Mouse (Mus musculus): ENCODE results near the gene Atp6v1d.

Atp6v1d gene

DNA sequence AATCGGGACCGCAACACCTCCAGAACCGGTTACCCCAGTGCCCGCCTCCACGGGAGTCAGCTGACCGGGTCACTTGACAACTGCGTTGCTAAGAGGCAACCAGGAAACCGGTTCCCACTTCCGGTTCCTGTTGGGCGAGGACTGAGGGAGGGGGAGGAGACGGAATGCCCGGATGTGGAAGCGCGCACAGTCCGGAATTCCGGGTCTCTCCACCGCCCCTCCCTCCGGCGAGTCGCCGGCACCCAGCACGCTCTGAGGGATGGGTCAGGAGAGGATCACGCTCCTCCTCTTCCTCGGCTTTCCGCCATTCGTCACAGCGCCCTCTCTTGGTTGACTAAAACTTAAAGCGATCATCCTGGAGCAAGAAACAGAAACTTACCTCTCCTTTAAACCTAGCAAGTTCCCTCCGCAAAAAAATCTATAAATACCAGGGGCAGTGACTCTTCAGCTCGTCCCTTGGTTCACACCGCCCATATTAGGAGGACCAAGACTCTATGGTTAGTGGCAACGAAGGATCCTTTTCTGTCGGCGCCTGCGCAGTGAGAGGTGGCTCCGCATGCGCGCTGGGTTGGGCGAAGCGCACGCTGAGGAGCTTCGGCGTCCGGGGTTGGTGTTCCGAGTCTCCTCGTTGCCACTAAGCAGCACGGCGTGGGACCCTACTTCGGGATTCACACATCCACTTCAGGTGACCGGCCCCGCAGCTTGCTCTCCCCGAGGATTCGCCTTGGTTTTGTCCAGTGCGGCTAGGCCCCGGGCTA, at the start of gene Atp6v1d, which contains the start of gene Eif2s1:
TSS of gene Atp6v1d (minus strand) at position 143 of the 758 bp plus-strand sequence.
TSS of gene Eif2s1 (plus strand) at position 324 of the 758 bp plus-strand sequence.
- DNase-seq (ENCODE audit: extremely low spot score, low spot score), result peak; percentile 100

GRCm38 (mm10) chr12:78910684-78911461, 49.4 kb upstream of the Atp6v1d start:
- peak; percentile 26 for DNase-seq (ENCODE audit: extremely low spot score, low spot score)

DNA sequence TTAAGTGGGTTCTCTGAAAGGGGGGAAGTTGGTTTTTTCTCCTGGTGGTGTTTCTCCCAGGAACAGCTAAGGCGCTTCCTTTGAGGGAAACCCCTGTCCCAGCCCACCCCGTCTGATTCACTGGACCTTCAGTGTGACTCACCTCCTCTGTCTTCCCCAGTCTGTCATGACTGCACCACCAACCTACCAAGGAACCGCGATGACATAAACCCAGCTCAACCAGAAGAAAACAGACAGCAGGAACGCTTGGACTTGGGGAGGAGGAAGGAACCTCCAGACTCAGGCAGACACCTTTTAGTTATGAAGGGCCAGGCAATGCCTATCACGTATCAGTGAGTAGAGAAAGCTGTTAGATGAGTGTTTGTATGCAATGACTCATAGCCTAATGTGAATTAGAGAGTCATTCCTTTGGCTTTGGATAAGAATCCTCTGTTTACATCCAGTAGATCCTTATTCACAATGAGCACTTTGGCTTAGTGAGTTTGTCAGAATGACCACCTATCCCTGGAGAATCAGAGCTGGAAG, 46.7 kb upstream of the Atp6v1d start:
- DNase-seq (ENCODE audit: extremely low spot score, low spot score), result no peak

DNA sequence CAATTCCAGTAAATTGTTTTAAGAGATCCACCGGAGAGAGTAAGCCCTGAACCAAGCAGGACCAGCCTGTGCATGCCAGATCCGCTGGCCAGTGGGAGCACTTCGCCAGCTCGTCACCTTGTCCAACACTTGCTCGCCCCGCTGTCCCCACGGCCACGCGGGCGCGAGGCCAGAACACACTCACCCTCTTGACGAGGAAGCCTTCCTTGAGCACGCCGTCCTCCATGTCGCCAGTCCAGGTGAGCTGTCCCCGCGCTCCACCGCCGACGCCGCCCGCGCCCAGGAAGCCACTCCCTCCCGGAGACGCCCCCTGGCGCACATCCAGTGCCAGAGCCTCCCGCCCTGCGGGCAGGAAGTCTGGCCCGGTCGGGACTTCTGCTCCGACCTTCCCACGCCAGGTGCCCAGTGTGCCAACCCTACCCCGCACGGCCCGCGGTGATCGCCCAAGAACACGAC, 45.3 kb upstream of the Atp6v1d start, which contains the start of gene Plek2:
TSS of gene Plek2 (minus strand) at position 258 of the 456 bp plus-strand sequence.
- peak; percentile 64 for DNase-seq (ENCODE audit: extremely low spot score, low spot score)

DNA sequence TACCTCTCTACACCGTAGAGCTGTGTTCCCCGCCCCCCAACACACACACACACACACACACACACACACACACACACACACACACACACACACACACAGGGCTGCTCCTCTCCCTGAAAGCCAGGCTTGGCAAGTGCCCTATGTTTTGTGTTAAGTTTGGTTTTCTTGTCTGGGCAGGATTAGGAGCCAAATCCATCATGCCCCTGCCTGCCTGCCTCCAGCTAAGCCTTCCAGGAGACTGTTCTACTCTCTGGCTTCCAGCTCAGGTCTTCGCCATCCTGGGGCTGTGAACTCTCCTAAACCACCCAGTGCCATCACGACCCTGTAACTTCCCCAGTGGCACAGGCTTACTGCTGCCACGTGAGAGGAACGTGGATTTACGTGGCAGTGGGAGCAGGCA, 43.1 kb upstream of the Atp6v1d start:
- DNase-seq (ENCODE audit: extremely low spot score, low spot score), result no peak

DNA sequence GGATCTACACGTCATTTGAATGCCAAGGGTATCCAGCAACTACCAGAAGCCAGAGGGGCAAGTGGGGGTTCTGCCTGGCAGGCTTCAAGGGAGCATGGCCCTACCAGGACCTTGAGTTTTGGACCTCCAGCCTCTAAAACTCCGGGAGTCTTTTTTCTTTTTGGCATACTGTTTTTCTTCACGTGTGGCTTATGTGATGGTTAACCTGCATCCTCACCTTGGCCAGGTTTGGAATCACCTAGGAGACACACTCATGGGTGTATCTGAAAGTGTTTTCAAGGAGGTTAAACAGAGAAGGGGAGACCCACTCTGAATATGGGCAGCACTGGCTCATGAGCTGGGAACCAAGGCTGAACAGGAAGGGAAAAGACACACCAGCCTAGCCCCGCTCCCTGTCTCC, 41.9 kb upstream of the Atp6v1d start:
- no peak for DNase-seq (ENCODE audit: extremely low spot score, low spot score)

- DNase-seq (ENCODE audit: extremely low spot score, low spot score), result no peak
These were observed 40.0 kb upstream of the Atp6v1d start for GRCm38 (mm10) chr12:78901467-78901866.

DNA sequence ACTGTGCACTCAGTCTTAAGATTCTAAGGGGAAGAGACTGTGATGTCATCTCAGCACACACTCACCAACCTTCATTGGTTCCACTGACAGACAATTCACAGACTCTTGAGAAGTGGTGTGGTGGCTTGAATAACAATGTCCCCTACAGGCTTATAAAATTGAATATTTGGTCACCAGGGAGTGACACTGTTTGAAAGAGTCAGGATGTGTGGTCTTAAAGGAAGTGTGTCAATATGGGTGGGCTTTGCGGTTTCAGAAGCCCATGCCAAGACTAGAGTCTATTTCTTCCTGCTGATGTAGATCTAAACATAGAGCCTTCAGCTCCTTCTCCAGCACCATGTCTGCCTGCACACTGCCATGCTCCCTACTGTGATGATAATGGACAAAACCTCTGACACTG, 36.4 kb upstream of the Atp6v1d start:
- no peak for DNase-seq (ENCODE audit: extremely low spot score, low spot score)

GRCm38 (mm10) chr12:78891149-78891548, 29.7 kb upstream of the Atp6v1d start:
- no peak for DNase-seq (ENCODE audit: extremely low spot score, low spot score)

GRCm38 (mm10) chr12:78890062-78890461, 28.6 kb upstream of the Atp6v1d start:
- DNase-seq (ENCODE audit: extremely low spot score, low spot score), result no peak

DNA sequence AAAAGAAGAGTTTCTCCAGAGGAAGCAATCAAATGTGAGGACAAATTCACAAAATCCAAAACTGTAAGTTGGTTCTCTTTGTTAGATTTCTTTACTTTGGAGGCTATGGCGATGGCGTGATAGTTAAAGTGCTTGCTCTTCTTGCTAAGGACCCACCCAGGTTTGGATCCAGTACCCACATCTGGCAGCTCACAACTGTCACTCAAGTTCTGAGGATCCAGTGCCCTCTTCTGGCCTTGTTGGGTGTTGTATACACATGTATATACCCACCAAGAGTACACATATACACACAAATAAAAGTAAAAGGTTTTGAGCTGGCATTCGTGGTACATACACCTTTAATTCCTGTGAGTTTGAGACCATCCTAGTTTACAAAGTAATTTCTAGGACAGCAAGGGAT, 13.1 kb upstream of the Atp6v1d start:
- no peak for DNase-seq (ENCODE audit: extremely low spot score, low spot score)

GRCm38 (mm10) chr12:78868115-78868514, 6.7 kb upstream of the Atp6v1d start:
- no peak for DNase-seq (ENCODE audit: extremely low spot score, low spot score)

DNA sequence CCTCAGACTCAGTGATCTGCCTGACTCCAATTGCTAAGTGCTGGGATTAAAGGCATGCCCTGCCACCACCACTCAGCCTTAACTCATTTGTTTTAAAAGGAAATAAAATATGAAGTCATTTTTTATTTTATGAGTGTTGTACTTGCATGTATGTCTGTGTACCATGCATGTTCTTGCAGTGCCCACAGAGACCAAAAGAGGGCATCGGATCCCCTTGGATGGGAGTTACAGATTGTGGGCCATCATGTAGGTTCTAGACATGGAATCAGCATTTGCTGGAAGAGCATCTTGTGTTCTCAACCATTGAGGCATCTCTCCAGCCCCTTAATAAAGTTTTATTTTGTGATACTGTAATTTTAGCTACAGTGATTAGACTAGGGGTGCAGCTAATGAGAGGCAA, 4.0 kb upstream of the Atp6v1d start:
- no peak for DNase-seq (ENCODE audit: extremely low spot score, low spot score)

GRCm38 (mm10) chr12:78862254-78862730, 854 bp upstream of the Atp6v1d start:
- no peak for DNase-seq (ENCODE audit: extremely low spot score, low spot score)

- no peak for DNase-seq (ENCODE audit: extremely low spot score, low spot score)
These were observed 430 bp downstream of the Atp6v1d start for GRCm38 (mm10) chr12:78860921-78861495.

DNA sequence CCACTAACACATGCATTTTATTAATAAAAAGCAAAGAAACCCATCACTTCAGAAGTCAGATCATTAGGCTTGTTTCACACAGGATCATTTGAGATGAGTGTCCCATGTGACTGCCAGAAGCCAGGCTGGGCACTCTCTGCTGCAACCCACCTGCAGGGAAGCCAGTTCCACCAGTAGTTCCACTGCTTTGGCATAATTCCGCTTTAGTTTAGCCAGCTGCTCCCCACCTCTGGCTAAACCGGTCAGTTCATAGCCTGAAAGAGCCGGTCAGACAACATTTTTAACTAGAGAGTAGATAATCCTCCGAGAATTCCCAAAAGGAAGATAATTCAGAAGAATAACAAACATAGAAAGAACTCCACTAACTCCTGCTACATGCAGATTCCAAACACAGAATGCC, 13.2 kb downstream of the Atp6v1d start:
- DNase-seq (ENCODE audit: extremely low spot score, low spot score), result no peak

- no peak for DNase-seq (ENCODE audit: extremely low spot score, low spot score)
These were observed 19.0 kb downstream of the Atp6v1d start for GRCm38 (mm10) chr12:78842429-78842828.

DNA sequence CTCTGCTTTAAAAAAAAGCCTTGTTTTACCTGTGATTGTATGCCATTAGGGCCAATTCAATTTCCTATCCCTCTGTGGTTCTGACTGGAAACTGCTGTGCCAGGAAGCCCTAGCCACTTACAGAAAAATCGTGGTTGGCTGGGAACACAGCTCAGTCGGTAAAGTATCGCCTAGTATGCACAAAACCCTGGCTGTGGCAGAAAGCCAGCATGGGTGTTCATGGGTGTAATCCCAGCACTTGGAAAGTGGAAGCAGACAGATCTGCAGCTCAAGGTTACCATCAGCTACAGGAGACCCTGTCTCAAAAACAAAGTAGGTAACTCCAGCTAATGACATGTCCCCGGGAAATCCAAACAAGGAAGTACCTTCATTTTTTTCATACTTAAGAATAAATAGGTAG, 21.5 kb downstream of the Atp6v1d start:
- no peak for DNase-seq (ENCODE audit: extremely low spot score, low spot score)

DNA sequence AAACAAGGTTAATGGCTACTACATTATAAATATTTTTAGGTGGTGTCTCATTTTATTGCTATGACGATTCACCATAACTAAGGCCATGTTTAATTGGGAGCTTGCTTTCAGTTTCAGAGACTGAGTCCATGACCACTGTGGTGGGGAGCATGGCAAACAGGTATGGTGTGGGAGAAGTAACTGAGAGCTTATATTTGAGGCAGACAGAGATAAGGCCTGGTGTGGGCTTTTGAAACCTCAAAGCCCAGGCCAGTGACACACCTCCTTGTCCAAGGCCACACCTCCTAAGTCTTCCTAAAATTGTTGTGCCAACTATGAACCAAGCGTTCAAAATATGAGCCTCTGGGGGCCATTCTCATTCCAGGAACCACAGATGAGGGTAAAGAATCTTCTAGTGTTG, 26.9 kb downstream of the Atp6v1d start:
- no peak for DNase-seq (ENCODE audit: extremely low spot score, low spot score)

DNA sequence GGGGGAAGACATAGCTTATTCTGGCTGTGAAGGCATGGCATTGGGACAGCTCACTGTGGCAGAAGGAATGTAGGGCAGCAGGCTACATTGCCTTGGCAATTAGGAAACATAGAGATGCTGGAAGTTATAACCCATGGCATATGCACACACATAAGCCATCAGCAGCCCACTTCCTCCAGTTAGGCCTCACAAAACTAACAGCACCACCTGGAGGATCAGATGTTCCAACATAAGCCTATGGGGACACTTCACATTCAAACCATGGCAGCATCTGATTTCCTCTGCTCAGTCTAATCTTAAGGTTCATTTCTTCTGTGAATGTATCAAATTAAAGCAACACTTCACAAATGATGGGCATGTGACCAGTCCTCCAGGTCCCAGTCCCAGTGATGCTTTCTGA, 47.0 kb downstream of the Atp6v1d start:
- no peak for DNase-seq (ENCODE audit: extremely low spot score, low spot score)

- DNase-seq (ENCODE audit: extremely low spot score, low spot score), result no peak
These were observed 59.6 kb downstream of the Atp6v1d start for GRCm38 (mm10) chr12:78801836-78802235.

DNA sequence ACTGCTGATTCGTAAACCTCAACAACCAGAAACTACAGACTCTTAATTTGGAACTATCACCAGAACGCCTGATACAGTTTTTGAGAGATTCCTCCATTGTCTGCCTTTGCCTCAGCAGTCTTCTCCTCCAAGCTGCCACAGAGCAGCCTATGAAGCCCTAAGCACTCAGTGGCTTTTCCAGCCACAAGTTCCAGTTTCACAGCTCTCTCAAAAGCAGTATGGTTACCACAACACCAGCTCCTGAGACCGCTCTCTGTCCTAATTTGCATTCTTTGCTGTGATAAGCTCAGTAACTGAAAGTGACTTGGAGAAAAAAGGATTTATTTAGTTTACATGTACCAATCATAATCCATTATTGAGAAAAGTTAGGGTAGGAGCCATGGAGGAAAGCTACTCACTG, 61.4 kb downstream of the Atp6v1d start:
- no peak for DNase-seq (ENCODE audit: extremely low spot score, low spot score)
